Mouse (Mus musculus) forebrain, embryonic 16.5 days (tissue): ENCODE results near the gene Zswim3. TPM values are rescaled to one million over a fixed set of nuclear protein-coding genes. Genes with fewer than 3 reads are reported as not detected.
"Not testable (repeated sequence)": the region's sequence is repeated elsewhere in the genome, so short reads cannot be mapped to it uniquely, and the experiment has no call there.

ENCODE experiments used
- ATAC-seq: fragments of 200-750 bp; cut with Nextera tagmentation; 2 replicates; pipeline ENCODE4 v1.8.0; 2017; ENCODE audit warnings: mild to moderate bottlenecking, moderate library complexity
- H3K27ac ChIP-seq: fragments of 300-500 bp; sonication (generic); 2 replicates; pipeline ENCODE4 v1.5.1; 2014; ENCODE audit warnings: low read length, control low read depth
- H3K27me3 ChIP-seq: fragments of 300-500 bp; sonication (generic); replicated peaks from 2 replicates; pipeline ENCODE4 v1.6.1; 2014; ENCODE audit warnings: low read length; ENCODE audit not compliant: control insufficient read depth, insufficient read depth
- H3K36me3 ChIP-seq: fragments of 300-500 bp; sonication (generic); 2 replicates; pipeline ENCODE4 v1.6.1; 2014; ENCODE audit not compliant: control insufficient read depth, insufficient read depth
- H3K4me1 ChIP-seq: fragments of 300-500 bp; sonication (generic); replicated peaks from 2 replicates; pipeline ENCODE4 v1.6.1; 2014; ENCODE audit warnings: low read length; ENCODE audit not compliant: control insufficient read depth, insufficient read depth
- H3K4me2 ChIP-seq: fragments of 300-500 bp; sonication (generic); 2 replicates; pipeline ENCODE4 v1.6.1; 2014; ENCODE audit warnings: mild to moderate bottlenecking, low read length, control low read depth
- H3K4me3 ChIP-seq: fragments of 300-500 bp; sonication (generic); replicated peaks from 2 replicates; pipeline ENCODE4 v1.5.1; 2014; ENCODE audit warnings: mild to moderate bottlenecking, low read length, control low read depth
- H3K9ac ChIP-seq: fragments of 300-500 bp; sonication (generic); replicated peaks from 2 replicates; pipeline ENCODE4 v1.6.1; 2014; ENCODE audit warnings: low read depth, low read length, control low read depth
- H3K9me3 ChIP-seq: fragments of 300-500 bp; sonication (generic); 2 replicates; pipeline ENCODE4 v1.6.1; 2016; ENCODE audit warnings: low read length; ENCODE audit not compliant: control insufficient read depth
- WGBS: fragments of 180-500 bp; shearing (Covaris S2); extraction: QIAGEN DNeasy Blood & Tissue Kit; methylation state at CpG from one replicate; pipeline ENCODE4 v1.1.7; 2014; 5-methylcytosine and 5-hydroxymethylcytosine counted together
- polyA plus RNA-seq: library from polyadenylated mRNA; unstranded; fragments of >200 nt; fragmentation: Nextera tagmentation; extraction: Ambion mirVana; gene quantifications from 2 replicates; pipeline ENCODE4 v1.2.1, GENCODE M21; 2015

Gene Zswim3
- polyA plus RNA-seq, 1 experiment from 2014 or later = 15.4 TPM

DNA sequence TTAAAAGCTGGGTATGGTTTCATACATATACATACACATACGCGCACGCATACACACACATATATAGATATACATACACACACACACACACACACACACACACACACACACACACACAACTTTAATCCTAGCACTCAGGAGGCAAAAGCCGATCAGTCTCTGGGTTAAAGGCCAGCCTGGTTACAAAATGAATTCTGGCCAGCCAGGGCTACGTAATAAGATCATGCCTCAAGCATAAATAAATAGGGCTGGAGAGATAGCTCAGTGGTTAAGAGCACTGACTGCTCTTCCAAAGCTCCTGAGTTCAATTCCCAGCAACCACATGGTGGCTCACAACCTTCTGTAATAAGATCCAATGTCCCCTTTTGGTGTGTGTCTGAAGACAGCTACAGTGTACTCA, 50.7 kb downstream of the Zswim3 start:
- not testable (repeated sequence) for H3K27ac ChIP-seq, H3K36me3 ChIP-seq, H3K9me3 ChIP-seq, ATAC-seq, H3K4me2 ChIP-seq, H3K9ac ChIP-seq, H3K4me3 ChIP-seq
- H3K27me3 ChIP-seq = peaks cover 24% of the 10 kb centered on the region
- WGBS = 82% methylated on average over 5 of the region's 5 CpGs
- H3K4me1 ChIP-seq = peaks cover 14% of the 10 kb centered on the region

DNA sequence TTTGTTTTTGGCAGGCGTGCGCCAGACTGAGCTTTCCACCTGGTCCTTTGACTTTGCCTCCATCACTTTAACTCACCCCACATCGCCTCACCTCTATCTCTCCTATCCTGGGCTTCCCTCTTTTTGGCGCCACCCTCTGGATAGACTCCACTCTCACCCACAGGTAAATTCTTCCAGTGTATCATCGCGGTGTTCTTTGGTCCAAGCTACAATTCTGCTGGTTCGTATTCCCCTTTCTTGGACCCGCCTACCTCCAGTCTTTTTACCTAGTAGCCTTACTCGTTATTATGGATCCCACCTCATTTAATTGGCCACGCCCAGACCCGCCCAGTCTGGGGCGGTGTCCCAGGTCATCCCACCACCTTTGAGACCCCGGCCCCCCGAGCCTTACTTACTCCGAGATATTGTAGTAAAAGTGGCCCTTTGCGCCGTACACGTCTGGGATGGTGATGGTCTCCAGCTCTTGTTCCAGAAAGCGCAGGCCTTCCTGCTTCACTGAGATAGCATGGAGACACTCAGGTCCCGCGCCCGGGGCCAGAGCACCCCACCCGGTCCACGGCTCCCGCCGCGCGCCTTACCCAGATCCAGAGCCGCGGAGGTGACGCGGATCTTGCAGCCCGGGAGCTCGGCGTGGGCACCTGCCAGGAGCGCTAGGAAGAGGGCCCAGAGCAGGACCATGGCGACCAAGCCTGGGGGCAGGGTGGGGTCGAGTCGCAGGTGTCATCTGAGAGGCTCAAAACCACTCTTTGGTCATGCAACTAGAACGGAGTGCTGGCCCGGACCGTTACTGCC, 51.6 kb downstream of the Zswim3 start:
- Histone ChIP-seq H3K4me3 (peak overlapping the region; percentile 45), H3K27ac (no peak overlapping the region), H3K9me3 (no peaks in the 10 kb centered on the region), H3K27me3 (peaks cover 24% of the 10 kb centered on the region), H3K4me1 (peaks cover 14% of the 10 kb centered on the region), H3K36me3 (no peaks in the 10 kb centered on the region), H3K4me2 (peak overlapping the region; percentile 67), H3K9ac (peak overlapping the region; percentile 44)
- ATAC-seq = peak; percentile 30; the same call in 1 of the 2 replicates
- WGBS = under 1% methylated on average over 42 of the region's 42 CpGs

DNA sequence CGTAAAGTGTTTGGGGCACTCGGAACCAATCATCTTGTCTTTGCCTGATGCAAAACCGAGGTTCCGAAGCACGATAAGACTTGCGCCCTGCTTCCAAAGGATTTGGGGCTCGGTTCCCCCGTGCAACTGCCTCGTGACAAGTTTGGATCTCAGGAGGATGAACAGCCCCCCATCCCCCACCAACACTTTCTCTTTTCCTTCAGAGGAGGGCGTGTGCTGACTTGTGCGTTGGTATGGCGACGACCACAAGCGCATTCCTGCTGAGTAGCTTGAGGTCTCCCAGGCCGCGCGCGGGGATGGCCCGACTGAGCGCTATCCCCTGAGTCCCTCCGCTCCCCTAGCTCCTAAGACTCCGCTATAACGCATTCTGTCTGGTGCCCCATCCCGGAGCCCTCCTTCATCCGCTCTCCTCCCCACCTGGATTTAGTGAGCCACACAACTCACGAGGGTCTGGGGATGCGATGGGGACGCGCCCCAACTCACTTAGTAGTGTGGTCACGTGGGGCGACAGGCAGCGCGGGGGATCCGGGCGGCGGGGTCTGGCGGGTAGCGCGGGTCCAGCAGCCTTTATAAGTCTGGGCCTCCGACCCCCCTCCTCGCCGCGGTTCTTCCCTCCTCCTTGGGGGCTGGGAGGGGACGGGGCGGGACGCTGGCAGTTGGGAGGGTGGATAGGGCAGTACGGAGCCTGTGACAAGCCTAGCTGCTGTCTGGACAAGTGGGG, 52.4 kb downstream of the Zswim3 start, which contains the start of gene Pltp:
TSS of gene Pltp (minus strand) at position 611 of the 721 bp plus-strand sequence.
- no peaks in the 10 kb centered on the region for H3K36me3 ChIP-seq
- no peaks in the 10 kb centered on the region for H3K9me3 ChIP-seq
- H3K4me3 ChIP-seq = peak within 1 kb of the TSS; percentile 45
- H3K4me2 ChIP-seq = peak within 1 kb of the TSS; percentile 67
- ATAC-seq = peak; percentile 62
- H3K9ac ChIP-seq = peak within 1 kb of the TSS; percentile 44
- H3K4me1 ChIP-seq = peaks cover 19% of the 10 kb centered on the region
- H3K27me3 ChIP-seq = peaks cover 24% of the 10 kb centered on the region
- WGBS = under 1% methylated on average over 44 of the region's 47 CpGs
- H3K27ac ChIP-seq = no peak within 1 kb of the TSS

DNA sequence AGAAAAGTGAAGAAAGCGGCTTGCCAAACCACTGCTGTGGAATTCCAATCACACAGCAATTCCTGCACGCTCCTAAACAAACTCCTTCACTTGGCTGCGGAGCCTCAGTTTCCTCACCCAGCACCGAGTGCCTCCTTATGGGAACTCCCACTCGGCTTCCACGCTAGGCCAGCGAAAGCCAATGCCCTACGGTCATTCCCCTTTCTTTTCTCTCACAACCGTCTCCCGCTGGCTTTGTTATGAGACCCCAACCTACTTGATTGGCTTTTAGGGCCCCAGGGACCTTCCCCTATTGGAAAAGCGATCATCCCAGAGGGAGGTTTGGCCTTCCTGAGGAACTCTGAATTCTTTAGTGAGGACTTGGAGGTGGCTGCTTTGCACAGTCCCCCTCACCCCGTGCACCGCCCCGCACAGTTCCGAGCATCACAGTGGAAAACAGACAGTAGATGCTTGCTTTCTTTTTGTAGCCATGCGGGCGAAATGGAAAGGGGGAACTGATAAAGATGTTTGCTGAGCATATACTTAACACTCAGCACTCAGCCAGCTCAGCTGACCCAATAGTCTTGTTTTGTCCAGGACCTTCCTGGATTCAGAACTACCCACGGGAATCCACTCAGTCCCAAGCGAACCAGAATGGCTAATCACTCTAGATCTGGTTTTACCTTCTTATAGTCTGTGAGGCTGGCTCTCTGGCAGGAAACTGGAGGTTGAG, 53.1 kb downstream of the Zswim3 start:
- no peak overlapping the region for H3K27ac ChIP-seq
- WGBS = 3% methylated on average over 19 of the region's 19 CpGs

DNA sequence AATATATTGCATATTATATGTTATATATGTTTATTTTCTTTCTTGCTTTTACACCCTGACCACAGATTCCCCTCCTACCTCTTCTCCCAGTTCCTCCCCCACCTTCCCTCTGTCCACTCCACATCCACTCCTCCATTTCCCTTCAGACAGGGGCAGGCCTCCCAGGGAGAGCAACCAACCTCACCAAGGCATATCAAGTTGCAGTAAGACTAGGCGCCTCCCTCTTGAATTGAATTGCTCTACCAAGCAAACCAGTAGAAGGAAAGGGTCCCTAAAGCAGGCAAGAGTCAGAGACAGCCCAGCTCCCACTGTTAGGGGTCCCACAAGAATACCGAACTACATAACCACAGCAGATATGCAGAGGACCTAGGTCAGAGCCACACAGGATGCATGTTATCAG, 54.3 kb downstream of the Zswim3 start:
- H3K9me3 ChIP-seq = no peaks in the 10 kb centered on the region
- peaks cover 21% of the 10 kb centered on the region for H3K4me1 ChIP-seq
- 52% methylated on average over 2 of the region's 2 CpGs for WGBS
- no peak overlapping the region for H3K27ac ChIP-seq
- H3K4me3 ChIP-seq = no peak overlapping the region
- no peak for ATAC-seq
- no peak overlapping the region for H3K9ac ChIP-seq
- H3K27me3 ChIP-seq = peaks cover 22% of the 10 kb centered on the region
- no peak overlapping the region for H3K4me2 ChIP-seq
- no peaks in the 10 kb centered on the region for H3K36me3 ChIP-seq

More for the DNA sequence above, 53.1 kb downstream of the Zswim3 start:
- ATAC-seq = no peak
- peak overlapping the region; percentile 67 for H3K4me2 ChIP-seq
- no peaks in the 10 kb centered on the region for H3K9me3 ChIP-seq
- H3K4me3 ChIP-seq = peak overlapping the region; percentile 45
- H3K4me1 ChIP-seq = peaks cover 21% of the 10 kb centered on the region
- H3K36me3 ChIP-seq = no peaks in the 10 kb centered on the region
- H3K9ac ChIP-seq = no peak overlapping the region
- peaks cover 24% of the 10 kb centered on the region for H3K27me3 ChIP-seq

DNA sequence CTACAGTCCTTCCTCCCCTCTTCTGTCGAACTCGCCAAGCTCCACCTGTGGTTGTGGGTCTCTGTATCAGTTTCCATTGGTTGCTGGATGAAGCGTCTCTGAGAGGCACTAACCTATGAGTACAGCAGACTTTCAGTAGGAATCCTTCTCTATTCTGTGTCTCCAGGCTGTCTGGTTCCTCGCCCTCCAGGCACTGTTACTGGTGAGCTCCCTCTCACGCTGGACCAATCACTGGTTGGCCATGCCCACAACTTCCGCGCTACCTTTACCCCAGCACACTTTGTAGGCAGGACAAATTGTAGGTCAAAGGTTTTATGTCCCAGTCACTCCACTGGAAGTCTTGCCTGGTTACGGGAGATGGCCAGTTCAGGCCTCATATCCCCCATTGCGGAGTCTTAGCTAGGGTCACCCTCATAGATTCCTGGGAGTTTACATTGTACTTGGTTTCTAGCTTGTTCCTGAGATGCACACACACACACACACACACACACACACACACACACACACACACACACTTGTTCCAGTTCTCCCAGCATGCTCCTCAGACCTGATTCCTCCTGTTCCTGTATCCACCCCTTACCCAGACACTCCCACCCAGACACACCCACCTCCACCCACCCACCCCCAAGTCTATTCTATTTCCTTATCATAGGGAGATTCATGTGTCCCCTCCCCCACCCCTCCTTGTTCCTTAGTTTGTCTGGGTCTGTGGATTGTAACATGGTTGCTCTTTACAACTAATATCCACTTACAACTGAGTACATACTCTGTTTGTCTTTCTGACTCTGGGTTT, 54.9 kb downstream of the Zswim3 start:
- Histone ChIP-seq H3K36me3 (no peaks in the 10 kb centered on the region), H3K27me3 (peaks cover 18% of the 10 kb centered on the region), H3K4me1 (peaks cover 21% of the 10 kb centered on the region), H3K27ac (no peak overlapping the region), H3K9ac (no peak overlapping the region), H3K4me3 (no peak overlapping the region), H3K4me2 (no peak overlapping the region), H3K9me3 (no peaks in the 10 kb centered on the region)
- 64% methylated on average over 9 of the region's 9 CpGs for WGBS
- ATAC-seq = no peak

DNA sequence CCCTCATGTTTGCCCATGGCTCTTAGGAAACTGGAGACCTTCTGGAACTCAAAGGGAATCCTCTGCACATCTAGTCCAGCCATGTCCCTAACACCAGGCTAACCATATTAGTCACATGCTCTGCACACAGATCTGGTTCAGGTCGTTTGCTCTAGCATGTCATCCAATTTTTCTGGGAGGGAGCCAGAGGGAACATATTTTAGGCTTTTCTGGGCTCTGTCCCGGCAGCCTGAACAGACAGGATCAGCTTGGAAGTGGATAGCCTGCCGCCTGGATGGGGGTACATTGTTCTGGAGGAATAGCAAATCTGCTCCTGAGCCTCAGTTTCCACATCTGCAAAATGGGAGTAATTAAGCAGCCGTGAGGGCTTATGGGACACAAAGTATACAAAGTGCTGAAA, 56.2 kb downstream of the Zswim3 start:
- Histone ChIP-seq H3K9me3 (no peaks in the 10 kb centered on the region), H3K27ac (no peak overlapping the region), H3K4me3 (no peak overlapping the region), H3K9ac (no peak overlapping the region), H3K27me3 (peaks cover 16% of the 10 kb centered on the region), H3K36me3 (no peaks in the 10 kb centered on the region), H3K4me2 (no peak overlapping the region), H3K4me1 (peaks cover 21% of the 10 kb centered on the region)
- WGBS = 66% methylated on average over 4 of the region's 4 CpGs
- no peak for ATAC-seq

DNA sequence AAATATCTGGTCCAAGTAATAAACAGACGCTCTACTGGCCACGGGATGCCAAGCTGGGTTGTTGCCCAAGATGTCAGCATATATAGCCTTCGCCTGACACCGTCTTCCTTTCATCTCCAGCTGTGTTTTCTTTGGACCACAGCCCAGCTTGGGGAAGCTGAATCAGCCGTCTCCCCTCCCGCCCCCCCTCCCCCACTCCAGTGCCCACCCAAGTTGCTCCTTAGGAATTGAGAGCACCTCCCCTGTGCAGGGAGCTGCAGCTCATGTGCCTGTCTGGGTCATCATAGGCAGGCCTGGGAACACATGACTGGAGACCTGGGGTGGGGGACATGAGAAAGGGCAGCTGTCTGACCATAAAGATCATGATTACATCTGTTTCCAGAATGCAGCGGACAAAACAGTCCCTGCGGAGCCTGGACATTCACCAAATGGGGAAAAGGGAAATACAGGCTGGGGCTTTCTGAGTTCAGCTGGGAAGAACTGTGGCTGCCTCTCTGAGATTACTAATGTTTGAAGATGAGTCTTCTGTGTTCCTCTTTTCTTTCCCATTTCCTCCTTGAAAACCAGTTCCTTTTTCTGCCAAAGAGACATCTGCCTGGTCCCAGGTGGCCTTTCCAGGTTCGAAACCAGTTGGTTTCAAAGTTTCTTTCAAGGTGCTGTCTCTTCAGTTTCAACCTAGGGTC, 57.4 kb downstream of the Zswim3 start:
- Histone ChIP-seq H3K4me3 (no peak overlapping the region), H3K36me3 (no peaks in the 10 kb centered on the region), H3K4me1 (peaks cover 12% of the 10 kb centered on the region), H3K27me3 (peaks cover 4% of the 10 kb centered on the region), H3K4me2 (no peak overlapping the region), H3K9me3 (peaks cover under 1% of the 10 kb centered on the region; the same call in 1 of the 2 replicates), H3K27ac (peak overlapping the region; percentile 23; the same call in 1 of the 2 replicates), H3K9ac (no peak overlapping the region)
- peak; percentile 48; the same call in 1 of the 2 replicates for ATAC-seq
- WGBS = 30% methylated on average over 9 of the region's 9 CpGs
